Comparison of ENCODE assay signal across 9 mouse cellular contexts in genomic region chr7:19068707-19069106, GRCm38 (mm10). TPM values are rescaled to one million over a fixed set of nuclear protein-coding genes. Genes with fewer than 3 reads are reported as not detected.
DNase-seq lines count a peak whose midpoint lies in the region; ATAC-seq and TF ChIP-seq lines count a peak whose summit lies in the region.
"Had no signal": no experiment of that assay in that cellular context is flagged by ENCODE, and none has a peak within 500 bp of the region (broad histone marks: within the 10 kb centered on the region; RNA-seq: fewer than 3 reads in every experiment).

No protein-coding gene starts in this region.

- TF ChIP-seq EP300 in heart, postnatal 0 days (IDR thresholded peaks at IDR 0.05; ENCODE audit: low read depth), result no peak

- peaks cover 32% of the 10 kb centered on the region for H3K27me3 ChIP-seq in heart, postnatal 0 days (ENCODE audit: control insufficient read depth, insufficient read depth, low read length)
- peaks cover 27% of the 10 kb centered on the region for H3K27me3 ChIP-seq in midbrain, postnatal 0 days (ENCODE audit: insufficient read depth, low read length)

- ATAC-seq in heart, postnatal 0 days (ENCODE audit: insufficient read depth, low read depth), result no peak
- ATAC-seq in midbrain, postnatal 0 days (ENCODE audit: low FRiP score), result no peak
- ATAC-seq in inflammation-experienced regulatory T-cells, adult 6 months, result no peak

- H3K36me3 ChIP-seq in heart, postnatal 0 days (replicated peaks; ENCODE audit: control insufficient read depth, insufficient read depth, low read length), result no peaks in the 10 kb centered on the region
- no peaks in the 10 kb centered on the region for H3K36me3 ChIP-seq in midbrain, postnatal 0 days (ENCODE audit: insufficient read depth, low read length)
- H3K36me3 ChIP-seq: liver, embryonic 15.5 days had no signal

- no peak overlapping the region for H3K4me3 ChIP-seq in heart, postnatal 0 days (ENCODE audit: low read depth, low read length)
- H3K4me3 ChIP-seq in midbrain, postnatal 0 days (ENCODE audit: low read depth, low read length), result no peak overlapping the region
- H3K4me3 ChIP-seq: liver, embryonic 15.5 days had no signal

- peak; percentile 80 for TF ChIP-seq CTCF in heart, postnatal 0 days (IDR thresholded peaks at IDR 0.05; ENCODE audit: low read depth)
- peak; percentile 91 for TF ChIP-seq CTCF in midbrain, postnatal 0 days (IDR thresholded peaks at IDR 0.05)

- peak; percentile 48 for DNase-seq in heart, postnatal 0 days (ENCODE audit: low spot score)
- DNase-seq in heart, adult 11 months, result no peak
- peak; percentile 66 for DNase-seq in urinary bladder, postnatal 36 days (ENCODE audit: low spot score in 2 of 2)
- no peak for DNase-seq in urinary bladder, adult 2 months (ENCODE audit: low spot score)
- peak; percentile 34 for DNase-seq in cerebellum, adult 9-11 months
- DNase-seq in kidney, postnatal 10 days, result peak; percentile 86
- peak; percentile 76 for DNase-seq in midbrain, postnatal 0 days (ENCODE audit: low spot score)

- H3K9ac ChIP-seq in heart, postnatal 0 days (replicated peaks; ENCODE audit: low read depth, low read length), result no peak overlapping the region
- no peak overlapping the region for H3K9ac ChIP-seq in midbrain, postnatal 0 days (replicated peaks; ENCODE audit: low read length, poor library complexity, severe bottlenecking)
- H3K9ac ChIP-seq: liver, embryonic 15.5 days had no signal

- no peaks in the 10 kb centered on the region for H3K9me3 ChIP-seq in heart, postnatal 0 days (replicated peaks; ENCODE audit: control insufficient read depth, low read length)
- H3K9me3 ChIP-seq in midbrain, postnatal 0 days (ENCODE audit: low read length), result no peaks in the 10 kb centered on the region
- H3K9me3 ChIP-seq: liver, embryonic 15.5 days had no signal

- H3K27ac ChIP-seq in heart, postnatal 0 days (ENCODE audit: low read depth), result no peak overlapping the region
- no peak overlapping the region for H3K27ac ChIP-seq in midbrain, postnatal 0 days (ENCODE audit: low read depth, low read length)
- H3K27ac ChIP-seq: liver, embryonic 15.5 days had no signal

- H3K4me1 ChIP-seq in heart, postnatal 0 days (ENCODE audit: control insufficient read depth, insufficient read depth), result no peaks in the 10 kb centered on the region
- no peaks in the 10 kb centered on the region for H3K4me1 ChIP-seq in midbrain, postnatal 0 days (ENCODE audit: insufficient read depth, low read length)

- H3K4me2 ChIP-seq in heart, postnatal 0 days (ENCODE audit: low read depth, low read length), result no peak overlapping the region
- no peak overlapping the region for H3K4me2 ChIP-seq in midbrain, postnatal 0 days (ENCODE audit: low read depth, low read length, poor library complexity, severe bottlenecking)
- H3K4me2 ChIP-seq: liver, embryonic 15.5 days had no signal

- WGBS in heart, postnatal 0 days, result 5% methylated on average over 2 of the region's 2 CpGs
- 3% methylated on average over 2 of the region's 2 CpGs for WGBS in midbrain, postnatal 0 days

RNA-seq across cellular contexts. Expression of gene Dmwd, which starts 7.3 kb away (rescaled TPM):
- total RNA-seq in heart, postnatal 0 days (2014; rRNA removed; ENCODE audit: low replicate concordance), result 71.6 and 76.4 TPM in 2 replicates
- polyA plus RNA-seq in heart, postnatal 0 days (2015; fragmentation: Nextera tagmentation; extraction: Ambion mirVana), result 10.6 and 10.9 TPM in 2 replicates
- 44.9 and 46.4 TPM in 2 replicates for polyA plus RNA-seq in urinary bladder, adult 2 months (2012; rRNA removed)
- 134 and 136 TPM in 2 replicates for total RNA-seq in midbrain, postnatal 0 days (2014; rRNA removed)
- polyA plus RNA-seq in midbrain, postnatal 0 days (2015; fragmentation: Nextera tagmentation; extraction: Ambion mirVana), result 33.1 and 35.4 TPM in 2 replicates
- polyA plus RNA-seq in inflammation-experienced regulatory T-cells, adult 6 months (2017; shearing (Covaris generic)), result under 1 TPM in 1 of 3 experiments, not detected in 2; 0.27 TPM

RNA-seq across cellular contexts. Expression of gene Rsph6a, which starts 14.2 kb away (rescaled TPM):
- total RNA-seq in heart, postnatal 0 days (2014; rRNA removed; ENCODE audit: low replicate concordance), result not detected in 2 replicates
- not detected in 2 replicates for polyA plus RNA-seq in heart, postnatal 0 days (2015; fragmentation: Nextera tagmentation; extraction: Ambion mirVana)
- 0.03 TPM in 1 of 2 replicates, not detected in the other for polyA plus RNA-seq in urinary bladder, adult 2 months (2012; rRNA removed)
- total RNA-seq in midbrain, postnatal 0 days (2014; rRNA removed), result not detected in 2 replicates
- 0.57 and 0.75 TPM in 2 replicates for polyA plus RNA-seq in midbrain, postnatal 0 days (2015; fragmentation: Nextera tagmentation; extraction: Ambion mirVana)
- polyA plus RNA-seq in inflammation-experienced regulatory T-cells, adult 6 months (2017; shearing (Covaris generic)), result not detected
- polyA plus RNA-seq: liver, embryonic 15.5 days had no signal

RNA-seq across cellular contexts. Expression of gene Dmpk, which starts 14.9 kb away (rescaled TPM):
- 184 and 253 TPM in 2 replicates for total RNA-seq in heart, postnatal 0 days (2014; rRNA removed; ENCODE audit: low replicate concordance)
- polyA plus RNA-seq in heart, postnatal 0 days (2015; fragmentation: Nextera tagmentation; extraction: Ambion mirVana), result 97.0 and 98.5 TPM in 2 replicates
- polyA plus RNA-seq in urinary bladder, adult 2 months (2012; rRNA removed), result 525 and 848 TPM in 2 replicates
- total RNA-seq in midbrain, postnatal 0 days (2014; rRNA removed), result 12.3 and 32.1 TPM in 2 replicates
- 4.0 and 5.1 TPM in 2 replicates for polyA plus RNA-seq in midbrain, postnatal 0 days (2015; fragmentation: Nextera tagmentation; extraction: Ambion mirVana)
- not detected for polyA plus RNA-seq in inflammation-experienced regulatory T-cells, adult 6 months (2017; shearing (Covaris generic))

RNA-seq across cellular contexts. Expression of gene Six5, which starts 25.7 kb away (rescaled TPM):
- total RNA-seq in heart, postnatal 0 days (2014; rRNA removed; ENCODE audit: low replicate concordance), result 19.0 and 21.0 TPM in 2 replicates
- polyA plus RNA-seq in heart, postnatal 0 days (2015; fragmentation: Nextera tagmentation; extraction: Ambion mirVana), result 3.8 and 4.0 TPM in 2 replicates
- 59.1 and 60.2 TPM in 2 replicates for polyA plus RNA-seq in urinary bladder, adult 2 months (2012; rRNA removed)
- 5.4 and 8.2 TPM in 2 replicates for total RNA-seq in midbrain, postnatal 0 days (2014; rRNA removed)
- polyA plus RNA-seq in midbrain, postnatal 0 days (2015; fragmentation: Nextera tagmentation; extraction: Ambion mirVana), result 1.2 and 1.4 TPM in 2 replicates
- 1 to 10 TPM in 2 of 3 experiments, under 1 TPM in 1; 0.15 to 1.2 (median 1.0) TPM for polyA plus RNA-seq in inflammation-experienced regulatory T-cells, adult 6 months (2017; shearing (Covaris generic))

RNA-seq across cellular contexts. Expression of gene Sympk, which starts 44.5 kb away (rescaled TPM):
- total RNA-seq in heart, postnatal 0 days (2014; rRNA removed; ENCODE audit: low replicate concordance), result 68.8 and 72.0 TPM in 2 replicates
- 14.6 and 16.7 TPM in 2 replicates for polyA plus RNA-seq in heart, postnatal 0 days (2015; fragmentation: Nextera tagmentation; extraction: Ambion mirVana)
- 35.0 and 43.7 TPM in 2 replicates for polyA plus RNA-seq in urinary bladder, adult 2 months (2012; rRNA removed)
- 73.5 and 74.2 TPM in 2 replicates for total RNA-seq in midbrain, postnatal 0 days (2014; rRNA removed)
- 19.5 and 19.7 TPM in 2 replicates for polyA plus RNA-seq in midbrain, postnatal 0 days (2015; fragmentation: Nextera tagmentation; extraction: Ambion mirVana)
- polyA plus RNA-seq in inflammation-experienced regulatory T-cells, adult 6 months (2017; shearing (Covaris generic)), result 10 to 100 TPM in 1 of 3 experiments, 1 to 10 TPM in 2; 8.2 to 12.2 (median 9.2) TPM

Comparison
In these comparisons a context has a peak if more than half of its experiments do, and no peak if none do; other contexts are left out.
1. DNase-seq: peak in heart, postnatal 0 days (single experiment), urinary bladder, postnatal 36 days (2 of 2), cerebellum, adult 9-11 months (single experiment), kidney, postnatal 10 days (single experiment) and midbrain, postnatal 0 days (single experiment); none in heart, adult 11 months (single experiment) and urinary bladder, adult 2 months (single experiment).
2. RNA of gene Dmpk, which starts 14.9 kb away (polyA plus RNA-seq): 525 to 848 TPM in urinary bladder, adult 2 months and 97.0 to 98.5 TPM in heart, postnatal 0 days; 4.0 to 5.1 TPM in midbrain, postnatal 0 days and not detected in inflammation-experienced regulatory T-cells, adult 6 months; every median in the first group is over 10 times any median in the second.